Mouse (Mus musculus): ENCODE results near the gene Agap1. TPM values are rescaled to one million over a fixed set of nuclear protein-coding genes. Genes with fewer than 3 reads are reported as not detected.

The Agap1 gene
- total RNA-seq, 2 experiments from 2014 or later, result 16.5 to 26.3 TPM

DNA sequence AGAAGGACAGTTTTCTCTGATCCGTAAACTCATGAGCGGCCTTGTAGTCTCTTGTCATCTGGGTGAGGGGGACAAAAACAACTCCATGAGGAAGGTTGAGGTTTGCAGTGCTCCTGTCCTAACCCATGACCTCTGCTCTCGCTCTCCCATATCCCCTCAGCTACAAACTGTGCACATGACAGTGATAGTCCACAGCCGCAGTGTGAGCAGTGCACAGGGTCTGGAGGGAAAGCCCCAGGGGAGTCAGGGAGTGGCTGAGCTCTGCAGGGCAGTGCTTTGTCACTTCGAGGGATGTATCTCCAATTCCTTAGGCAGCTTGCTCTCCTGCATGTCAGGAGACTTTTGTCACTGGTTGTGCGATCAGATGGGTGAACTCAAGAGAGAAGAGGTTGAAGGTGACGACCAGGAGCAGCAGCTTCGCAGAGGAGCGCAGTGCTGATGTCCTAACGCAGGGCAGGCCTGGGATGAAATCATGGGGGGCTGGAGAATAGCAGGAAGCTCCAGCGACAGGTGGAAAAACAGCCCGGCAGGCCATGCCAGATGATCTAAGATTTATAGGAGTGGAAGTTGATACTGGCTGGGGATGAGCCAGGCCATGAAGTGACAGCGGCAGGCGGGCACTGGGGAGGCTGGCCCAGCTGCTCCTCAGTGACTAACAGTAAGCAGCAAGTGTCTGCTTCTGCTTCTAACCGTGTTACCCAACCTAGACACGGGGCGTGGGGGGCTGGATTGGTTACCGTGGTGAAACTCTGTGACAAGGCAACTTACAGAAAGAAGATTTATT is 83.7 kb downstream of the Agap1 start:
- peak in 1 of 2 experiments; percentile 42 for DNase-seq
- intact Hi-C loops (cut with DNase I), result no loop called here

DNA sequence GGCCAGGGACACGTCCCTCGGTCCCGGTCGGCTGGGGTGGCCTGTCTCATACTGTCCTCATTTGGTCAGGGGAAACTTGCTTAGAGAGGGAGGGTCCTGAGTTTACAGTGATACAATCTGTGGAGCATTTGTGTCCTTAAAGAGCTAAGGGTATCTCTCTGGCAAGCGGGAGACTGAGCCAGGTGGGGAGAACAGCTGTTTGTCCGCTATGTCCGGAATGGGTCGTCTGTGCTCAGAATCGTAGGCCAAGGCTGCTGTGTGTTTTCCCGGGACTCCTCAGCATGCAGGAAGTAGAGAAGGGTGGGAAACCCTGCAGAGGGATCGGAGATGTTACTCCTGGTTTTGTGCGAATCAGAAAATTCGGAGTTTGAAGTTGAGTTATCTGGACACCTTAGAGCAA is 84.5 kb downstream of the Agap1 start:
- intact Hi-C loops (cut with DNase I), result no loop called here
- no peak for DNase-seq

DNA sequence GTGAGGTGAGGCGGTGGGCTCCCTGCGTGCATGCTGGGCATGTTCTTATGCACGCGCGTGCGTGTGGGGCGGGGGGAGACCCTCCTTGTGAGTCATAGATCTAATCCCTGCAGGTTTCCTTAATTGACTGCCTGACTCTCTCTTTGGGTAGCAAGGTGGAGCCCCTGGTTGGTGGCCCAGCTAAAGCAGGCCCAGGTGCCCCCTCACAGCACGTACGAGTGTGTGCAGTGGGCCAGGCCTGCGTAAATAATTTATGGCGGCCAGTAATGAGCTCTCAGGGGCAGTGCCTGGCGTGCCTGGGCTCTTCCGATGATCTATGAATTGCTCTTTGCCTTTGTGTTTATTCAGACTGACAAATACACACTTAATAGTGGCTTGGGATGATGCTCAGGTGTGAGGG is 86.5 kb downstream of the Agap1 start:
- intact Hi-C loops (cut with DNase I), result no loop called here
- DNase-seq, result no peak

DNA sequence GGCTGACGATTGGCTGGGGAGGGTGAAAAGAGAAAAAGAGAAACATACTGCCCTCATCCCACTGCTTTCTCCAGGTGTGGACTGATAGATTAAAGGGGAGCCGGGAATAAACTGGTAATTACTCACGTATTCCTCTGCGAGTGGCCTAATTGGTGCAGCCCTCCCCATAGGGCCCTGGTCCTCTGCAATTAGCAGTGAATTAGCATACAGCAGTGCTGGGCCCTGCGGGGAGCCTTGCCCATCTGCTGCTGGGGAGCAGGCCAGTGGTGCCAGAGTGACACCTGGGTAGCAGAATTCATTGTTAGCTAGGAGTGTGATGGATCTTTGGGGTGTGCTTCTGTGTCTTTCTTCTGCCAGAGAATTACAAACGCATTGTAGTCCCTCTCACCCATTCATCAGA is 87.9 kb downstream of the Agap1 start:
- intact Hi-C loops (cut with DNase I), result no loop called here
- DNase-seq, result no peak

DNA sequence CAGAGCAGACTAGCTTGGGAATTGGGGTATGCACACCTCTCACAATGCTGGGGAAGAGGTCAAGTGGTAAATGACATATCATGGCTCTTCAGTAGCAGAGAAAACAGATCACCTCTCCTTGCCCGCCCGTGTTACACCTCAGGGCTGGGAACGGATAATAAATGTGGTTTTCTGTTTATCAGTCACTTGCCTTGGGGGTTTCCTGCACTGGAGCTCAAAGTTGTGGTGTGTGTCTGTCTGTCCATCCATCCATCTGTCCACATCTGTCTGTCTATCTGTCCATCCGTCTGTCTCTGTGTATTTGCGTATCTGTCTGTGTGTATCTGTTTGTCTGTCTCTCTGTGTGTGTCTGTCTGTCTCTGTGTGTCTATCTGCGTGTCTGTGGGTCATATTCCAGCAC is 88.7 kb downstream of the Agap1 start:
- no peak for DNase-seq
- intact Hi-C loops (cut with DNase I), result no loop called here

DNA sequence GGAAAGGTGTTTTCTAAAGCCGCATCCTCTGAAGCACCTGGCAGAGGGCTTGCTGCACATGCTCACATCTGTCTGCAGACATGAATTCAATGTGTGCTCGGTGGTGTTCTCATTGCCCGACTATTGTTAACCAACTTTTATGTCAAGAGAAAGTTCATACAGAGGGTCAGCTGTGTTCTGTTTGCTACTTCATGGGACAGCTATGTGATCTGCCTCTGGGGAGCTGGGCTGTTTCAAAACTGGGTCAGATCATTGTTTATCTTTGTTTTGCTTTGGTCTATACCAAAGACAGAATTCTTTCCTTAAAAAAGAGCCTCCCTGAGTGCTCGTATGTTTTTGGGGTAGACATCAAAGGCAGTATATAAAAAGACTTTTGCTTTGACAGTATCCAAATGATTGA is 89.5 kb downstream of the Agap1 start:
- DNase-seq, result no peak

DNA sequence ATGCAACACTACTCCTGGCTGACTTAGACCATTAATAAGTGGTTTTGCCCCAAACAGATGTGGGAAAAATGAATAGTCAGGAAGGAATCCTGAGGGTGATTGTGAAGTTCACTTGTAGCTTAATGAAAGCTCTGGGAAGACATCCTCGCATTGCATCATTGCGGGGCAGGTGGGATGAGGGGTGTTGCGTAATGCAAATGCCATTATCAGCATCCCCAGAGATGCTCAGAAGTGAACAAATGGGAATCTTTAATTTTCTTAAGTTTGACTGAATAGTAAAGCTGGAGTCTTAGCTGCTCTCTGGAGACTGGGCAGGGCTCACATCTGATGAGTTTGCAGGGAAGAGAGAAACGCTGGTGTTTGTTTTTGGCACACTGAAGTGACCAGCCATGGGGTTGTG is 90.5 kb downstream of the Agap1 start:
- intact Hi-C loops (cut with DNase I), result no loop called here
- peak in 1 of 2 experiments; percentile 47 for DNase-seq

More for the DNA sequence above, 89.5 kb downstream of the Agap1 start:
- intact Hi-C loops (cut with DNase I), result no loop called here

DNA sequence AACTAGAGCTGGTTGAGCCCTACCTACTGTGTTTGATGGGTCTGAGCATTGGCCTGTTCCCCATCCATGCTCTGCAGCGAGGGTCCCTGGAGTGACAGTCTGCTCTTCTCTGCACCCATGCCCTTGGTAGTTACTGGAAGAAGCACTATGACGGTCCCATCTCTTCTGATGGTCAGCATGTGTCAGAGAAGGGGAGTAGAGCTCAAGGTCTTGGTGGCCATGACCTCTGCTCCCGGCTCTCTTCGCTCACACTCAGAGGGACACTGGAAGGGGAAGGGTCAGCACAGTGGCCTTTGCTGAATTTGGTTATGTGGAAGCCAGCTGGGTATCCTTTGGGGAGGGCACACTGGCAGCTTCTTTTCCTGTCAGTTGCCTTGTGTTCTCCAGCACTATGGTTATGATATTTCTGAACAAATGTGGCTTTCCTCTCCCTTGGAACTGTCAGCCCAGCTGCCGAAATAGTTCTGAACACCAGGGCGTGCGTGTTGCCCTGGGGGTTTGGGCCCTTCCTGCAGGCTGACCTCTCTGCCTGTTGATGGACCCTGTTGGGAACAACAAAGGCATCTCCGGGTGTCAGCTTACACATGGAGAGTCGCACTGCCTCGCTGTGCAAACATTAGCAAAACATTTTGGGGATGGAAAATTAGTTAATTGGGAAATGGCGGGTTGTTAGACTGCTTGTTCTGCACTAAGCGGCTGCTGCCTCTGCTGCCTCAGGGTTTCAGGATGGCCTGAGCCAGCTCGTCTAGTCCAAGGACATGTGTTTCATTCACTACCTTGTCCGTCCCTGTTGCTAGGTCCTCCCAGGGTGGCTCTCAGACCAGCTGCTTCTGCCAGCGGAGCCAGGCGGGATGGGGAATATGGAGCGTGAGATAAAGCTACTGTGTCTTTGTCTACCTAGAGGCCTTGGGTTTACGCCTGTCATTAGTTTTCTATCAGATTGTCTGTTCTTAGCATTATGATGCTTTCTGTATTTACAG is 93.2 kb downstream of the Agap1 start:
- DNase-seq, result no peak
- intact Hi-C loops (cut with DNase I), result no loop called here

DNA sequence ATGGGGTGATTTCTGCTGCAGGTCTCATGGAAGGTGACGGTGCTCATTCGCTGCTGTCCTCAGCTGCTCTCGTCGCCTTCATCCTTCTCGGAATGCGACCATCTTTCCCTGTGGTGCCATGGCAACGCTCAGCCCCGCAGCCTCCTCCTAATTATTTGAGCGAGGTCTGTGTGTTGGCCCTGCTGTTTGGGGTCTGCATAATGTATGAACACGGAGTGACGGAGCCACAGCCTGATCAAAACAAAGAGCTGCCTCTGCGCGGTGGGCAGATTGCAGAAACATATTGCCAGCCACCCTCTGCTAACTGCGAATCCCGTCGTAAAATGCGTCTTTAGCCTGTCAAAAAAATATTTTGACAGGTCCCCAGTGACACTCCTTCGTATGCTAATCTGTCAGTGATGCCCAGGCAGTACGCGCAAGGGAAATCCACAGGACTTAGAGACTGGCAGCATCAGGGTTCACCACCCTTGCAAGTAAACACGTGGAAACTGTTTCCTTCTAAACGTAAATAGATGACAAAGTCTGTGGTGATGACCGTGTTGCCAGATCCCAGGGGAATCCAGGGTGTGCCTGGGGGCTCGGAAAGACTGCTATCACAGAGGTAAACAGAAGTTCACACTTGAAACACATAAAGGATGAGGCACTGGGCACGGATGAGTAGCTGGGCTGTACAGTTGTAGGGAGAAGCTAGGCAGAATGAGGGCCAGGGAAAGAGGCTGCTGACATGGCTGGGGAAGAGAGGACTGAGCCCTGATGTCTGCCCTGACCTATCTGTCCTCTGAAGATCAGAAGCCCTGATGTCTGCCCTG is 95.7 kb downstream of the Agap1 start:
- no peak for DNase-seq
- intact Hi-C loops (cut with DNase I), result no loop called here

DNA sequence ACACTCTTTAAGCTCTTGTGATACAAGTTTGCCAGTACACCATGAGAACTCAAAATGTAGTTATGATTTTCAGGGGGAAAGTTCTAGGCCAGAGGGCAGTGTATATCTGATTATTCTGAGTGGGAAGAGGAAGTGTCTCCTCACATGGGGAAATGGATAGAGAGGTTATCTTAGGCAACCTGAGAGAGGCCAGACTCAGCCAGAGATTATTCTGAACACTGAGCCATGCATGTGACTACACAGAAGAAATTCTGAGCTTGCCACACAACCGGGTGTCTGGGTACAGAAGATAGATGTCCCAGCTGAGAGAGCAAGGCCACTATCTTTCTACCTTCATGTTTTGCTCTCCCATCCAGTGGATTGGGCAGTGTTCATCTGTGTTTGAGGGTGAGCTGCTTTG is 97.9 kb downstream of the Agap1 start:
- DNase-seq, result no peak
- intact Hi-C loops (cut with DNase I), result no loop called here

DNA sequence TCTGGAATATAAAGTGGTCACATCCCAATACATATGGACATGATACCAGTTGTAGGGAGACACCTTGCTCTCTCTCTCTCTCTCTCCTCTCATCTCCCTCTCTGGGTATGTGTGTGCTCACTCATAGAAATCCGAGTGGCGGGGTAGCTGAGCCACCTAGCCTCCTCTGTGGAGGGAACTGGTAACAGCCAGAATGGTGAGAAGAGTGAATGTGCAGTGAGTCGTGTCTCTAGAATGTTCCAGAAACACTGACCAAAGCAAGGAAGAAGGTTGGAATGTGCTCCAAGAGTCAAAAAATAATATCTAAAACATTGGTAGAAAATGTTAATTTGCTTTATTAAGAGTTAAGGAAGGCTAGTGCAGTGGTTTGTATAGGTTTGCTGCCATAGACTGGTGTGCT is 99.2 kb downstream of the Agap1 start:
- intact Hi-C loops (cut with DNase I), result no loop called here
- no peak for DNase-seq

DNA sequence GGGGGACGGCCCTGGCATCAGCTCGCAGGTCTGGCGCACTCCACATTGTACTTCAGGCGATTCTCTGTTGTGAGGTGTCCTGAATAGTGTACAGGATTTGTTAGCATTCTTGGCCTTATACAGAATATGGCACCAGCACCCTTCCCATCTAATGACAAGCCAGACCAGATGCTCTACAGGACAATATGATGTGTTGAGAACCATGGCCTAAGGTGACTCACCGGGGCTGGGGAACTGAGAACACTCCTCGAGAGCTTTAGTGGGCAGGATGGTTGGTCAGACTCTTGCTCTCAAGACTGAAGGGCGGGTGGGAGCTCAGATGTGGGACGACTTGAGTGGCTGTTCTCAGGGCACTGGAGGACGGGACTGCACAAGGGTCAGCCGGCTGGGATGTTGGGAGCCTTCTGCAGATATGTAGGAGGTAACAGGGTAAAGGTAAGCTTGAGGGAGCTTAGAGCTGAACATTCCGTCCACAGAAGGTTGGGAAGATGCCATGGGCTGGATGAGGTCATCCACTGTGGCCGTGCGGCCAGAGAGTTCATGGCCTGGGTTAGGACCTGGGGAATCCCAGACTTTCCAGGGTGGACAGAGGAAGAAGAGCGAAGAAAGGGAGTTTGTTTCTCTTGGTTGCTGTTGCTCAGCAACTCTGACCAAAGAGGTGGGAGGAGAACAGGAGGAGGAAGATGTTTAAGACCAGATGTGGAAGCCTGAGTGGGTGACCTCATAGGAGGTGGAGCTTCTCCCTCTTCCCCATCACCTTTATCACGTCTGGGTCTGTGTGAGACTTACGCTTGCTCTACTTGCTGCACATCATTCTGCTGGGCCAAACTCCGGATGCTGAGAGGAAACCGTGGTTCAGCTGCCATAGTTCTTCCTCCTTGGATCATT is 100.6 kb downstream of the Agap1 start:
- intact Hi-C loops (cut with DNase I), result no loop called here
- DNase-seq, result peak; percentile 46 to 70

DNA sequence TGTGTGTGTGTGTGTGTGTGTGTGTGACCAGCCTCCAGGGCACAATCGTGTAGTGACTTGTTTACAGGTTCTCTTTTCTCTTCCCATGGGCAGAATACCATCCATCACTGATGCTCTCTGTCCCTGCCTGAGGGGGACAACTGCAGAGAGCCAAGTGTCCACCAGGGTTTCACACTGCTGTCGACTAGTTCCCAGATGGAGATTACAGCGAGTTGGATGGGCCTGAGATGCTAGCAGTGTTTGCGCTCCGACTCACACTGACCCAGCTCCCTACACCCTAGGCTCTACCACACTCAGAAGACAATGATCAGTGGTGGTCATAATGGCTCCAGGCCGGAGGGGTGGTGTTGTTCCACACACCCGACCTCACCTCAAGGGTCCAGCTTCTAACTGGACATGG is 101.4 kb downstream of the Agap1 start:
- no peak for DNase-seq
- intact Hi-C loops (cut with DNase I), result no loop called here

DNA sequence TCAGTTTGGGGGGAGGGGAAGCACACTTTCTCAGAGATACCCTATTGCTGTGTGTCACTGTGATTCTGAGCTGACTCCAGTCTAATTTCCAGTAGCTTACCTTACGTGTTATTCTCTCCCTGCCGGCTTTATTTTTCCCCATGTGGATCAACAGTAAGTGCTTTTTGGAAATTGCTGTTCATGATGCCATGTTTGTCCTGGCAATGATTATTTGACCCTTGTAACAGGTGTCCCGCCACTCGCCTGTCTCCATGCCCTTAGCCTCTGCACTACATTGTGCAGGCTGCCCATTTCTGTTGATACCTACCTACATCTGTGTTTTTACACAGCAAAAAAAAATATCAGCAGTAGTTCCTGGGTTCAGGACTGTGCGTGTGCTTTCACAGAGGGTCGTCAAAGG is 102.8 kb downstream of the Agap1 start:
- DNase-seq, result no peak
- intact Hi-C loops (cut with DNase I), result no loop called here

DNA sequence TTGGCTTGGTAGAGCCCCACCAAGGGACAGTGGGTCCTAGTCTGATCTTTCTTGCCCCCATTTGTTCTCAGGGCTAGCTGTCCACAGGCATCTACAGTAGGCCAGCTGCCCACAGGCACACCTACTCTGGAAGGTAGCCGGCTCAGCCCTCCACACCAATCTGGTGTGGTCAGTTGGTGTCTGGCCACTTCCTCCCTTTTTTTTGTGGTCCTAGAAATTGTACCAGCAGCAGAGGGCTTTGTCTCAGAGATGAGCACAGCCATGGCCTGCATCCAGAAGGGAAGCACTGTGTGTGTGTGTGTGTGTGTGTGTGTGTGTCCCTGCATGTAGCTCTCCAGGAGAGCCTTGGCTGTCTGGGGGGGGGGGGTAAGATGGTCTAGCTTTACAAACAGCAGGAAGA is 103.5 kb downstream of the Agap1 start:
- DNase-seq, result no peak
- intact Hi-C loops (cut with DNase I), result no loop called here

DNA sequence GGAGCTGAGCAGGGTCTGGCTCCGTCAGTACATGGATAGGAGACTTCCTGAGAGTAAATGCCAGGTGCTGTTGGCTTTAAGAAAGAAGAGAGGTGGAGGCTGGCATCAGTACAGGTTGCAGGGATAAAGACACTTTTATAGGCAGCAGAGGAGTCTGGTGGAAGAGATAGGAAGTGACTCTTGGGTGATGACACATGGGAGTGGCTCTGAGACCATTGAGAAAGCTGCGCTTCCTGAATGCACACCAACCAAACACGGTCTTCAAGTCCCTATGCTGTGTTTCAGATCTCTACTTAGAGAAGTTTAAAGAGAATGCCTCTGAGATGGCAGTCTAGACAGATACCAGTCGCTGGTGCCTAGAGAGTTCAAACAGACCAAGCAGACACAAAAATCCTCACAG is 108.8 kb downstream of the Agap1 start:
- intact Hi-C loops (cut with DNase I), result no loop called here
- no peak for DNase-seq

DNA sequence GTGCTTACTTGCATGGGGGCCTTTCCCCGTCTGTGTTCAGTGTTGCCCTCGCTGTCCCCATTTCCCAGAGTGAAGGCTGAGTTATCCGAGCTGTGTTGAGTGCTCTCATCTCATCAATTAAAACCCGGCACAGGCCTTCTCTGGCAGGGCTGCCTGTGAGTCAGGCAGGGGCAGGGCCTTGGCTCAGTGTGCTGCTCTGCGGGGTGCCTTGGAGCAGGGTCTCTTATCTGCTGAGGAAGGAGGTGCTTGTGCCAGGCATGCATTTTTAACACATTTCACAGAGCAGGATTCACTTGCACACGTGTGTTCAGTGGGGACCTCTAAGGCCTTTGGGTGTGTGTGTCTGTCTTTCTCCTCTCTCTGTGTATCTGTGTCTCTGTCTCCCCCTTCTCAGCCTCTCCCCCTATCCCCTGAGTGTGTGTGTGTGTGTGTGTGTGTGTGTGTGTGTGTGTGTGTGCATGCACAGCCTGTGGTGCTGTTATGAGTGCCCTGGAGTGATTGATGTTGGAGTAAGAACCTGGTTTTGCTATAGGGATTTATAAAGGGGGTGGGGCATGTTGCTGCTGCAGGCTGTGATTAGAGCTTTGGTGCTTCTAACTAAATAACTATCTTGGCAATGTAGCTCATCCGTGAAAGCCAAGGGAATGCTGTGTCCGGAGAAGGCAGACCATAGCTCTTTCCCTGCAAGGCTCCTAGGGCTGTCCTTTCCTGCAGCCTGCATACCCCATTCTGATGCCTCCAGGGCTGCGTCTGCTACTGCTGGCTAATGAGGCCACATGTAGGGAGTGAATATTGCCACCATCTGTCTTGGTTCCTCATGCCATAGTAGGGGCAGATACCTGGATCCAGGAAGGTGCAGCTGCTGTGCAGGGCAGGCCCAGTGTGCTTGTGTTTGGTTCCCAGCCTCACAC is 112.2 kb downstream of the Agap1 start:
- peak in 1 of 2 experiments; percentile 24 for DNase-seq
- intact Hi-C loops (cut with DNase I), result no loop called here

DNA sequence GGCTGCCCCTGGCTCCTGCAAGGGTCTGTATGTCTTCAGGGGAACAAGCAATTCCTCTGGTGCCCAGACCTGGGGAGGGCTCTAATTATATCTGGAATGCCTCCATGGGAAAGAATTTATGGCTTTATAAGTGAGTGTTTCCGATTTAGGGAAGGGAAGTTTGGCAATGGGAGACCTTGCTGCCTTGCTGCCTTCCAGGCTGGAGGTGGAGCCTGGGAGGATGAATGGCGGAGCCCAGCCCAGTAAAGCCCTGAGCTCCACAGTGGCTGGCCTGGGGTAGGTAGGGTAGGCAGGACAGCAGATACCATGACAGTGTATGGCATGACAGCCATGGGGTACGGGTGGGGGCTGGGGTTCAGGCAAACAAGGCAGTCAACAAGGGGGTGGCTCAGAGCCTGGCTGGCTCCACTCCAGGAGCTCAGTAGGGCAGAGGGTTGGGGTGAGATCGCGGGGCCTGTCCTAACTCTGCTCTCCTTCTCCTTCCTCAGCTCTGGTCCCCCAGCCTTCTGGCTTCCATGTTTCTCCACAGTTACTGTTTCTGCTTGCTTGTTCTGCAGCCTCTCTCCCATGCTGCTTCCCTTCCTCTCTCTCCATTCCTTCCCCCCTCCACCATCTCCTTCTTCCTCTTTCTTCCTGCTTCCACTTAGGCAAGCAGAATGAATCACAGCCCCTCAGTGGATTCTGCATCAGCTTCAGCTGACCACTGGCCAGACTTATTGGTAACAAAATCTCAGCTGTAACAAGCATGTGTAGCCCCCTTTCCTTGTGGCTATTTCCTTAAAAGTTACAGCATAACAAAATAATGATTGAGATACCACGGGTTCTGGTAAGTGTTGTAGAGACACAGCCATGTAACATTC is 114.2 kb downstream of the Agap1 start:
- peak in 1 of 2 experiments; percentile 33 for DNase-seq
- intact Hi-C loops (cut with DNase I), result no loop called here

Data from gastrocnemius, postnatal 36 days (tissue).